Mouse (Mus musculus) testis, adult 2 months (tissue): Measurements from ENCODE around the gene Matn3. TPM values are rescaled to one million over a fixed set of nuclear protein-coding genes. Genes with fewer than 3 reads are reported as not detected.
"Not testable (repeated sequence)": the region's sequence is repeated elsewhere in the genome, so short reads cannot be mapped to it uniquely, and the experiment has no call there.

Source experiments
- H3K27ac ChIP-seq: fragments of 200-500 bp; 2 replicates; pipeline ENCODE4 v1.5.1; 2012; ENCODE audit warnings: low read depth, low read length; ENCODE audit not compliant: control insufficient read depth, insufficient read depth
- H3K27me3 ChIP-seq: fragments of 200-500 bp; 2 replicates; pipeline ENCODE4 v1.6.1; 2012; ENCODE audit warnings: mild to moderate bottlenecking, low read length, moderate library complexity; ENCODE audit not compliant: control insufficient read depth, insufficient read depth
- H3K36me3 ChIP-seq: fragments of 200-500 bp; 2 replicates; pipeline ENCODE4 v1.6.1; 2012; ENCODE audit warnings: mild to moderate bottlenecking, low read length; ENCODE audit not compliant: control insufficient read depth, insufficient read depth
- H3K4me1 ChIP-seq: fragments of 200-500 bp; 2 replicates; pipeline ENCODE4 v1.6.1; 2012; ENCODE audit warnings: low read length; ENCODE audit not compliant: control insufficient read depth, insufficient read depth
- H3K4me3 ChIP-seq: fragments of 200-500 bp; 2 replicates; pipeline ENCODE4 v1.5.1; 2012; ENCODE audit warnings: low read depth, mild to moderate bottlenecking, low read length, moderate library complexity, mixed read lengths; ENCODE audit not compliant: control insufficient read depth
- CTCF ChIP-seq: fragments of 200-500 bp; IDR thresholded peaks from 2 replicates; pipeline ENCODE4 v1.5.1; 2012; ENCODE audit warnings: low read depth, mild to moderate bottlenecking, inconsistent platforms, low read length, moderate library complexity; ENCODE audit not compliant: control insufficient read depth, insufficient read depth, insufficient replicate concordance
- POLR2A ChIP-seq: fragments of 200-500 bp; IDR thresholded peaks from 2 replicates; pipeline ENCODE4 v1.6.1; 2012; ENCODE audit warnings: low read depth, mild to moderate bottlenecking, inconsistent platforms, low read length, moderate library complexity; ENCODE audit not compliant: control insufficient read depth
- polyA plus RNA-seq: library from polyadenylated mRNA; depleted of rRNA; stranded (reverse); fragments of >200 nt; gene quantifications from 2 replicates; pipeline ENCODE4 v1.2.3, GENCODE M21; 2012

The Matn3 gene
- polyA plus RNA-seq, 1 experiment, result 0.07 TPM

GRCm38 (mm10) chr12:8922369-8923124 is 25.2 kb upstream of the Matn3 start:
- H3K4me3 ChIP-seq, result peak overlapping the region; percentile 98
- peak overlapping the region; percentile 99 for H3K27ac ChIP-seq

GRCm38 (mm10) chr12:8923125-8923410 is 24.7 kb upstream of the Matn3 start:
- 0 out of 2 replicates have a peak overlapping the region, but pooled peaks have one; percentile 23 for H3K27ac ChIP-seq
- H3K27me3 ChIP-seq, result no peaks in the 10 kb centered on the region
- H3K4me3 ChIP-seq, result peak overlapping the region; percentile 98
- no peaks in the 10 kb centered on the region; the same call in 1 of the 2 replicates for H3K36me3 ChIP-seq
- no peak for TF ChIP-seq POLR2A
- no peak for TF ChIP-seq CTCF
- H3K4me1 ChIP-seq, result peaks cover 4% of the 10 kb centered on the region; the same call in 1 of the 2 replicates

More at GRCm38 (mm10) chr12:8922369-8923124, 25.2 kb upstream of the Matn3 start:
- H3K36me3 ChIP-seq, result no peaks in the 10 kb centered on the region; the same call in 1 of the 2 replicates
- peaks cover 4% of the 10 kb centered on the region; the same call in 1 of the 2 replicates for H3K4me1 ChIP-seq
- H3K27me3 ChIP-seq, result no peaks in the 10 kb centered on the region
- TF ChIP-seq POLR2A (no peak), CTCF (no peak)

- Histone ChIP-seq H3K27me3 (no peaks in the 10 kb centered on the region), H3K27ac (no peak overlapping the region), H3K4me3 (peak overlapping the region; percentile 74; the same call in 1 of the 2 replicates), H3K36me3 (no peaks in the 10 kb centered on the region; the same call in 1 of the 2 replicates), H3K4me1 (peaks cover 2% of the 10 kb centered on the region; the same call in 1 of the 2 replicates)
- TF ChIP-seq POLR2A (no peak), CTCF (no peak)
These were observed 24.1 kb upstream of the Matn3 start for GRCm38 (mm10) chr12:8923603-8924002.

GRCm38 (mm10) chr12:8927652-8928051 is 20.1 kb upstream of the Matn3 start:
- peaks cover 2% of the 10 kb centered on the region; the same call in 1 of the 2 replicates for H3K4me1 ChIP-seq
- H3K36me3 ChIP-seq, result no peaks in the 10 kb centered on the region; the same call in 1 of the 2 replicates
- no peak overlapping the region for H3K4me3 ChIP-seq
- no peaks in the 10 kb centered on the region for H3K27me3 ChIP-seq
- H3K27ac ChIP-seq, result no peak overlapping the region
- TF ChIP-seq CTCF (no peak), POLR2A (no peak)

GRCm38 (mm10) chr12:8928766-8929165 is 19.0 kb upstream of the Matn3 start:
- TF ChIP-seq CTCF (no peak), POLR2A (no peak)
- Histone ChIP-seq H3K4me3 (no peak overlapping the region), H3K36me3 (no peaks in the 10 kb centered on the region; the same call in 1 of the 2 replicates), H3K4me1 (no peaks in the 10 kb centered on the region), H3K27ac (no peak overlapping the region), H3K27me3 (no peaks in the 10 kb centered on the region)

GRCm38 (mm10) chr12:8931083-8931482 is 16.6 kb upstream of the Matn3 start:
- TF ChIP-seq CTCF, result no peak
- TF ChIP-seq POLR2A, result no peak
- Histone ChIP-seq H3K36me3 (peaks cover 5% of the 10 kb centered on the region), H3K4me3 (no peak overlapping the region), H3K27me3 (no peaks in the 10 kb centered on the region), H3K27ac (no peak overlapping the region), H3K4me1 (no peaks in the 10 kb centered on the region)

GRCm38 (mm10) chr12:8935349-8935748 is 12.4 kb upstream of the Matn3 start:
- Histone ChIP-seq H3K36me3 (peaks cover 5% of the 10 kb centered on the region; the same call in 1 of the 2 replicates), H3K27me3 (no peaks in the 10 kb centered on the region), H3K27ac (no peak overlapping the region), H3K4me3 (no peak overlapping the region), H3K4me1 (no peaks in the 10 kb centered on the region)
- TF ChIP-seq POLR2A (no peak), CTCF (no peak)

GRCm38 (mm10) chr12:8936210-8936609 is 11.5 kb upstream of the Matn3 start:
- not testable (repeated sequence) for H3K4me1 ChIP-seq, H3K4me3 ChIP-seq, H3K27ac ChIP-seq, H3K36me3 ChIP-seq, H3K27me3 ChIP-seq
